Mouse (Mus musculus): ENCODE measurements at regions not wholly inside any gene's neighbourhood (a gene's known extent, or its start where the extent isn't known, plus 50 kb on each side); places are given as distances from the start of the nearest gene placed in this dataset.

DNA sequence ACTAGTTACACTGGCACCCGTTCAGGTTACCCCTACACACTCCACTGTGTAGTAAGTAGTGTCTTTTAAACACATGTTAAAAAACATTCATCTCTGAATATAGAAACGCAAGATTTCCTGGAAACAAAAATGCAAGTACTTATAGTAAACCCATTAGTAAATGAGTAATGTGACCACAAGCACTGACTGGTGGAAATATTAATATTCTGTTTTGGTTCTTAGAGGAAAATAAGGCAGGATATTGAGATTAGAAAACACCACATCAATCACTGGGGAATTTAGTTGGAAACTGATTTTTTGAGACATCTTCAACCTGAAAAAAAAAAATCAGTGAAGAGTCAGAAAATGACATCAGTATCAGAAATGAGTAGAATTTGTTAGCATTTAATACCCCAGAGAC is 514.7 kb upstream of the Ptger4 start:
- TF ChIP-seq CTCF (IDR thresholded peaks at IDR 0.05; ENCODE audit: extremely low read depth, insufficient read depth, low read length) (no peak), POLR2A (IDR thresholded peaks at IDR 0.05; ENCODE audit: extremely low read depth, insufficient read depth, low read length) (no peak)
